Mouse (Mus musculus) myocyte (in vitro differentiated cells): Measurements from ENCODE around the gene Card14.

ENCODE experiments used
- MAX ChIP-seq: IDR thresholded peaks from one replicate; pipeline ENCODE4 v1.6.1; 2011; ENCODE audit warnings: low read depth, mild to moderate bottlenecking, control low read depth
- MYOD1 ChIP-seq, 3 experiments: IDR thresholded peaks; one replicate each; pipeline ENCODE4 v1.6.1; 2011; ENCODE audit warnings: control low read depth in 2 of 3, low read depth in 2 of 3, mild to moderate bottlenecking in 2 of 3, moderate library complexity in 1 of 3; ENCODE audit not compliant: insufficient read length in 2 of 3, control insufficient read depth in 1 of 3
- USF1 ChIP-seq: IDR thresholded peaks from one replicate; pipeline ENCODE4 v1.6.1; 2011; ENCODE audit warnings: low read depth, mild to moderate bottlenecking, control low read depth, moderate library complexity

- peak; percentile 79 for TF ChIP-seq USF1
- no peak for TF ChIP-seq MYOD1 (IDR thresholded peaks at IDR 0.05; ENCODE audit: control insufficient read depth in 1 of 3, insufficient read length in 2 of 3, low read depth in 2 of 3)
- TF ChIP-seq MAX: no peak
These were observed 48.1 kb downstream of the Card14 start, which contains the start of the genes Sgsh and Slc26a11 for GRCm38 (mm10) chr11:119355443-119356385.
